Mouse (Mus musculus): ENCODE data around the gene Kcnip4.

Gene Kcnip4

DNA sequence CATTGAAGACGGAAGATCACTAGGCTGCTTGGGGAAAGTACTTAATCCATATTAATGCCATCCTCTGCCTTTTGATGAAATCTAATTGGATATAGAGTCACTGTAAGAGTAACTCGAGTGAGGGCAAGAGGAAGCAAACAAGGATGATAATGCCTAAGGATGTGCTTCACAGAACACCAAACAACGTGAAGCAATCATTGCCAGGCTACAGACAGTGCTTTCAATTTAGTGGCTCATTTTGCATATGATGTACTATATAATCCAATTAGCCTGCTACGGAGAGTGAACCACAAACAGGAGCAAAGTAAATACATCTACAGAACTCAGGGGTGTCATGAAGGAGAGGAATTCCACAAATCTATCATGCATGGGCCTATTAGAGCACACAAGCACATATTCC is 280.3 kb downstream of the Kcnip4 start:
- no peak for DNase-seq (ENCODE audit: low read depth)

DNA sequence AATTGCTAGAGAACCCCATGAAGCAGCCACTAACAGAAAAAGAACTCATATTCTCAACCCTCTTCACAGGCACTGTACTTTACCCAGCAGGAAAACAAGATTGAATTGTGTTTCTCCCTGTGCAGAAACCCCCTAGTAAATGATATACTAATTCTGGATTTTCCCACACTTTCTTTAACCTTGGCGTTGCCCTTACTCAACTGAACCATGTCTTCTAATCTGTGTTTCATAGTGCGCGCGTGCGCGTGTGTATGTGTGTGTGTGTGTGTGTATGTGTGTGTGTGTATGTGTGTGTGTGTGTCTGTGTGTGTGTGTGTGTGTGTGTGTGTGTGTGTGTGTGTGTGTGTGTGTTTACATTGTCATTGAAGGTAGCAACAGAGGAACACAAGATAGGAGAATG is 283.0 kb downstream of the Kcnip4 start:
- DNase-seq (ENCODE audit: low read depth), result no peak

DNA sequence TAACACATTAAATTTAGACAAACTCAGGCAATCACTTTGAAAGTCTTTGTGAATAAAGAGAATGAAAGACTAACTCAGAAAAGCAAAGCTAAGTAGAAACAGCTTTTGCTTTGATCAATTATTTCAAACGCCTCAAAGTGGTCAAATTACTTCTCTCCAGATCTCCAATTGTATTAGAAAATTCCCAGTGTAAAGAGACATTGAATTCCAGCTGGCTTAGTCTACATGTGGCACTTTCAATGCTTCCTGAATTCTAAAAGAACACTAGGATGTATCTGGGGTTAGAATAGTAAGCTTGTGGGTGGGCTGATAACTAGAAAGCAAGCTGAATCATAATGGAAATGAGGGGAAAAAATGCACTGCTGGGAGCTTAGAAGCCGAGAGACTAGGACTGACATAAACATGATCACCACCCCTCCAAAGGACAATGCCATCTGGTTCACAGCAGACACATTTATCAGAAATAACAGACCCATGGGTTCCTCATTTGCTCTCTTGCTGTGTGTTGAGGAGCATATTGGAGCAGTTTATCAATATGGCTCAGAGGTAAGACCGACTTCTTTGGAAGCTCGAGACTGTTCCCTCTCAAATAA is 323.4 kb downstream of the Kcnip4 start:
- DNase-seq (ENCODE audit: low read depth), result no peak

DNA sequence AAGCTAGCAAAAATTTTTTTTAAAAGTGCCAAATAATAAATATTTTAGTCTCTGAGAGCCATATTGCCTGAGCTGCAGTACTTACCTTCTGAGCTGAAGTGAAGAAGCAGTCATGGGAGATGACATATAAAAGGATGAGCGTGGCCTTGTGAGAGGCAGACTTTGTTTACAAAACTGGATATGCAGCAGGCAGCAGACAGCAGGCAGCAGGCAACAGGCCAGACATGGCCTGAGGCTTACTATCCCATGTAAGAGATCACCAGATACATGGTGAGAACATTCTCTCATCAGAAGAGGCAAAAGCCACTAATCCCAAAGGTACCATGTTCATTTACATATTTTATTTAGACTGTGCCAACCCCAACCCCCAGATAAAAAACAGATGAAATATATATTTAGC is 336.5 kb downstream of the Kcnip4 start:
- DNase-seq (ENCODE audit: low read depth), result no peak

GRCm38 (mm10) chr5:49150116-49150811 is 374.4 kb downstream of the Kcnip4 start:
- DNase-seq (ENCODE audit: low read depth), result no peak

DNA sequence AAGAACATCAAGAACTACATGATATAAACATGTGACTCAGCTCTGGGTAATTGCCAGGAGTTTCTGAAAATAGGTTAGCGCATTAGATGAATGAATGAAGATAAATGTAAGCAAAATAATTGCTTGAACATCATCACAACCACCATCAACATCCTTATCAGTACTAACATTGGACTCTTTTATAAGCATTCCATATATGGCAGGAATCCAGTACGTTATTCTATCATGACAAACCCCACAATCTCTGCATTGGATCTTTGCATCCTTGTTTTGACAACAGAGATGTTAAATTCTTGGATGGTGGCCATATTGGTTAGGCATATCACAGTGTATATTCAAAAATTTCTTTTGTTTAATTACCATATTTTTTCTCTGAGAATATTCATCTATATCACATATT is 375.0 kb downstream of the Kcnip4 start:
- DNase-seq (ENCODE audit: low read depth), result no peak

DNA sequence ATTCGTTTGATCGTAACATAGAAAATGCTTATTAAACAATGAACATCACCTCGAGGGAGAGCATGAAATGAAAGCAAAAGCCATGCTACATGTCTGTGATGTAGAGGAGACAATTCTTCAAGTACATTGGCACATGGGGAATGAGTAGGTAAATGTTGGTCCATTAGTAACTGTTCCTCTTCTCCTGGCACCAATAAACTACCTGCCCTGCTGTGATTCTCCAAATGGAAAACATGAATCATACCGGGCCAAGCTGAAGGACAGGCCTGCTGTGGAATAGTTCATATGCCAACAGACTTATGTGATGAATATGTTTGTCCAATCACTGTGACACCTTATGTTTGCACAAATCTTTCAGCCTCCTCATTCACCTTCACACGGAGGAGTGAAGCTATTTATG is 429.3 kb downstream of the Kcnip4 start:
- no peak for DNase-seq (ENCODE audit: low read depth)

- no peak for DNase-seq (ENCODE audit: low read depth)
Observed at GRCm38 (mm10) chr5:49094945-49095344, 429.8 kb downstream of the Kcnip4 start.

- no peak for DNase-seq (ENCODE audit: low read depth)
Observed at GRCm38 (mm10) chr5:49094306-49094705, 430.4 kb downstream of the Kcnip4 start.

DNA sequence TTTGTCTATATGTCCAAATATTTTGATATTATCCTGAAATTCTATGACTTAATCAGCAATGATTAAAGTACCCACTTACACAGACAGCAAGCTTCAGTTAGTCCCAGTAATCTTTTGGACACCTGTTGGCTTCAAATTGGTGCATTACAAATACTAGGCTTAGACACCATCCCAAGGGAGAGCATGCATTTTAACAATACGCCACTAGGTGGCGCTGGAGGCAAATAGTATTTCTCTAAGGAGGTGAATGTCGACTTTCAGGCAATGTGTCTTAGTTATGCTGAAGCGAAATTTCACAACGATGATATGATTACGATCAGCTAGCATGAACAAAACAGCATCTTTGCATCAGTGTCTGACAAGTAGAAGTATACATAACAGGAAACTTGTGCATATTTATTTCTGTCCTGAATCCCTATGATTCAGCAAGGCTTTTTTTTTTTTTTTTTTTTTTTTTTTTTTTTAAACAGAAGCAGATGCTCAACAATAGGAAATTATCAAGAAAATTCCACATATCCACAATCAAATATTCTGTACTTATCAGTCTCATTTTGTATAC is 434.5 kb downstream of the Kcnip4 start:
- peak; percentile 89 for DNase-seq (ENCODE audit: low read depth)

DNA sequence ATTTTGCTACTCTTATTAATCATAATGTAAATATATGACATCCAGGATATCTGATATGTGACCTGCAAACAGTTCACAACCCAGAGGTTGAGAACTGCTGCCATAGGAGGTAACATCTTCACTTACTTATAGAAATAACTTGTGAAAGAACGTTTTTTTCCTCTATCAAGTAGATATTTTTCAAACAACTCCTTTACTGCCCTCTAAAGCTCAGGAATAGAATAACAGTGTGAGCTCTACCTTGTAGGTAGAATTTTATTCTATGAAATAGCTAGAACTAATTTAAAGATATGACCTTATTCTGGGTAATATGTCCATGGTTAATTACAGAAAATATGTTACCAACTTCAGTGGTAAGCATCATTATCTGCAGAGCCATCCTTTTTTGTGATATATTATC is 459.1 kb downstream of the Kcnip4 start:
- no peak for DNase-seq (ENCODE audit: low read depth)

DNA sequence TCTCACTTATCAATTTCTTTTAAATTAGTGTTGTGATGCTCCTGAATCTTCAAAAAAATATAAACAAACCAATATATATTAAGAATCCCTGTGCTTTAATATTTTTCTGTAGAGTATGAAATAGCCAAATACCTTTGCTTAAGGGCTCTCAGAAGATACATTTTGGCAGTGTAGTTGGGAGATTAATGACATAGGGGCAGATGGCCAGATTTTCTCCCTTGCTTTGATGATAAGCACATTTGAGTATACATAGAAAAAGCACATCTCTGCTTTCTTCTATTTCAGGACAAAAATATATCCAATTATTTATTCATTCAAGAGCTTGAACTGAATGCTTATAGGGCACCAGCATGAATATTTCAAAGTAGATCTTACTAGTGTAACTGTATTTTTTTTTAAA is 465.8 kb downstream of the Kcnip4 start:
- no peak for DNase-seq (ENCODE audit: low read depth)

- no peak for DNase-seq (ENCODE audit: low read depth)
Observed at GRCm38 (mm10) chr5:49057636-49058340, 466.9 kb downstream of the Kcnip4 start.

DNA sequence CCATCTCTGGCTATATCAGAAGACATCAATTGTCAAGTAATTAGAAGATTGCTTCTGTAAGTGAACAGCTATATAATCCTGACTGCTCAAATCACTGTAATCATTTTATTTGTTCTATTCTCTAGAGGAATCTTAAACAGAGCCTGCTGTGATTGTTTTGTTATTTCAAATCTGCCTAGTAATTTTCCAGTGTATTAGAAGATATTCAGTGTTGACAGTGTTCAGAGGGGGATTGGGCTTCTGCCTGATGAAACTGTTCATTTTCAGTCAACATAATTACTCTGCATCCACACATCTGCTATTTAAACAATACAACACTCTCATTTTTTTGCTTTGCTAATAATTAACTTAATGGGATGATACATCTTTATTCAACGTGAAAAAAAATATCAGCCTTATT is 476.7 kb downstream of the Kcnip4 start:
- no peak for DNase-seq (ENCODE audit: low read depth)

- DNase-seq (ENCODE audit: low read depth), result no peak
Observed at GRCm38 (mm10) chr5:49041259-49041845, 483.4 kb downstream of the Kcnip4 start.

- no peak for DNase-seq (ENCODE audit: low read depth)
Observed at GRCm38 (mm10) chr5:48997359-48997758, 527.3 kb downstream of the Kcnip4 start.

GRCm38 (mm10) chr5:48989145-48989659 is 535.5 kb downstream of the Kcnip4 start:
- DNase-seq (ENCODE audit: low read depth), result no peak

DNA sequence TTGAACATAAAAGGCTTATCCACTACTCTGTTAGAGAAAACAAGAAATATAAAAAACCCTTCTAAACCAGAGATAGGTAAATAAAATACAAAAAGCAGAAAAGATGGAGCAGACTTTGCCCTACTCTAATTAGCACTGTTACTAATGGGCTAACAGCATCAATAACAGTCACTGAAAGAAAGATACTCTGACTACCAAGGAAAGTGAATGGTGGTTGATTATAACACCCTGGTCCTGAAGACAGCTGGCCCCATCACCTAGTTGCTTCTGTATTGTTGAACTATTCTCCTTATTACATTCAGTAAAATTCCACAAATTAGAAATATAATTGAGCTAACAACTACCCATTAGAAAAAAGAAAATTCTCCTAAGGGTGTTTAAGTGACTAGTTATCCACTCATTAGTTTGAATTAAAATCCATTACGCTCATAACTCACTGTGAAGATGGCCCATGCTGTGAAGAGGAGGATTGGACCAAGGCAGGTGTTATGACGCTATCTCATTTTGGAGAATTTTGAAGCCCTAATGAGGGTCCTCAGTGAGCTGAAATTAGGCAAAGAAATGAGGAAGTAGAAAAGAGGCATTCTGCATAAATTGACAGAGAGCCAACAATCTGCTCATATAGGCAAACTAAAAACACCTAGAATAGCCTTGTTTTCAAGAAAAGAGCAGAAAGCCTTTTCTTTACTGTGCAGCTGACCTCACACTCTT is 582.2 kb downstream of the Kcnip4 start:
- no peak for DNase-seq (ENCODE audit: low read depth)

- DNase-seq (ENCODE audit: low read depth), result no peak
Observed at GRCm38 (mm10) chr5:48931881-48932280, 592.8 kb downstream of the Kcnip4 start.

DNA sequence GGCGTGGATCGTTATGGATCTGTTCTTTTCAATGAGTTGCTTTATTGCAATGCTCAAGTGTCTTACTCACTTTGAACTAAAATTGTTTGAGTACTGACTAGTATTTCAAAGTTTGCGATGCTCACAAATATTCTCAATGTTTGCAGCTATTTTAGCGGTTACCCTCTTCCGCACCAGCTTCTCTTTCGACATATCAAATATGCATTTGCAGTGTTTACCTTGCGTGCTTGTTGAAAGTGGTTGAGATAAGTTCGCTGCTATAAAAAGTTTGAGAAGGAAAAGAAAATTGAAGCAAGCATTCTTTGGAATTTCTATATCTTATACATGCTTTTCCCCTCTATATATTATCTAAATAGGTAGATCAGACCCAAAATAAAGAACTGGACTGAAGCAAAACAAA is 634.5 kb downstream of the Kcnip4 start:
- DNase-seq (ENCODE audit: low read depth), result no peak

DNA sequence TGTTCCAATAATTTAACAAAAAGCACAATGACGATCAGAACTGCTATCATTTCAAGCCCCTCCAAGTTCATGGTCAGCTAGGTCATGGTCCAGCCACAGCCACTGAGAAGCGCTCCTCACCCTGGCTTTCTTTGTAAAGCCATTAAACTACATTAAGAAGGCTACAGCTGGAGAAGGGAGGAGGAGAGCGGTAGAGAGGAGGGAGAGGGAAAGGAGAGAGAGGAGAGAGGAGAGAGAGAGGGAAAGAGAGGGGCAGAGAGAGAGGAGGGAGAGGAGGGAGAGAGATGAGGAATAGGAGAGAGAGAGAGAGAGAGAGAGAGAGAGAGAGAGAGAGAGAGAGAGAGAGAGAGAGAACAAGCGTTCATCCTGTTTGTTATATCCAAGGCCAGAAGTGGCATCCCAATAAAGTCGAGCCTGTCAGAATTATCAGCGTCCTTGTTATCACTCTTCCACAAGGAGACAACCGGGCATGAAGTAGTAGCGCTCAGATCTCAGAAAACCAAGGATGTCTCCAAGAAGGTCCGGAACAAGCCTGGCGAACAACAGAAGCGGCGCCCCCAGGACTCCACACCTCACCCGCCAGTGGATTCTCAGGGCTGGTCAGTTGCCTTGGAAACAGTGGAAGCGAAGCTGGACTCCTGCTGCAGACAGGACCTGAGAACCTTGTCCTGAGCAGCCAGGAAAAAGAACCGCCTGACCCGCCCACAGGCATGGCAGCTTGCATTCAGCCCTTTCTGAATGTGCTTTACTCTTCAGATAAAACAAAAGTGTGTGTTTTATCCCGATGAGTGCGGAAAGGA is 635.1 kb downstream of the Kcnip4 start:
- no peak for DNase-seq (ENCODE audit: low read depth)
